ENCODE assay signal across 18 mouse cellular contexts in genomic region chr3:138001865-138002264, GRCm38 (mm10). TPM values are rescaled to one million over a fixed set of nuclear protein-coding genes. Genes with fewer than 3 reads are reported as not detected.
A peak's percentile ranks its signal among the peaks of the same experiment; 100 is the strongest.
DNase-seq lines count a peak whose midpoint lies in the region; ATAC-seq and TF ChIP-seq lines count a peak whose summit lies in the region.
"Had no signal": no experiment of that assay in that cellular context is flagged by ENCODE, and none has a peak within 500 bp of the region (broad histone marks: within the 10 kb centered on the region; RNA-seq: fewer than 3 reads in every experiment).

No protein-coding gene starts in this region.

- no peaks in the 10 kb centered on the region for H3K36me3 ChIP-seq in heart, embryonic 15.5 days
- no peaks in the 10 kb centered on the region for H3K36me3 ChIP-seq in intestine, embryonic 16.5 days (ENCODE audit: control insufficient read depth, insufficient read depth, low read length)
- no peaks in the 10 kb centered on the region for H3K36me3 ChIP-seq in forebrain, postnatal 0 days (ENCODE audit: insufficient read depth)
- H3K36me3 ChIP-seq: embryonic facial prominence, embryonic 12.5 days; kidney, embryonic 15.5 days; midbrain, embryonic 12.5 days had no signal

- H3K27ac ChIP-seq in heart, embryonic 15.5 days = peak overlapping the region; percentile 86
- H3K27ac ChIP-seq in intestine, embryonic 16.5 days (ENCODE audit: low read length) = peak overlapping the region; percentile 11; the same call in 1 of the 2 replicates
- no peak overlapping the region for H3K27ac ChIP-seq in forebrain, postnatal 0 days (ENCODE audit: low read depth, low read length)
- H3K27ac ChIP-seq: embryonic facial prominence, embryonic 12.5 days; kidney, embryonic 15.5 days; midbrain, embryonic 12.5 days had no signal

- ATAC-seq in heart, embryonic 15.5 days (replicated peaks; ENCODE audit: insufficient number of reproducible peaks, insufficient read depth, low FRiP score, low read depth) = no peak
- ATAC-seq in CD4-positive, CD25-positive, alpha-beta regulatory T cell, adult 4 months = peak; percentile 47
- ATAC-seq in intestine, embryonic 16.5 days = no peak
- no peak for ATAC-seq in forebrain, postnatal 0 days
- ATAC-seq: forebrain, embryonic 16.5 days had no signal

- intact Hi-C loops in heart, postnatal 10 days (cut with DNase I) = no loop called here

- WGBS in heart, embryonic 15.5 days = 53% methylated on average over 4 of the region's 4 CpGs
- 70% methylated on average over 4 of the region's 4 CpGs for WGBS in intestine, embryonic 16.5 days
- WGBS in forebrain, postnatal 0 days = 83% methylated on average over 4 of the region's 4 CpGs

- H3K4me1 ChIP-seq in heart, embryonic 15.5 days (replicated peaks) = peaks cover 55% of the 10 kb centered on the region
- H3K4me1 ChIP-seq in intestine, embryonic 16.5 days (ENCODE audit: control insufficient read depth, insufficient read depth, low read length) = peaks cover 3% of the 10 kb centered on the region; the same call in 1 of the 2 replicates
- no peaks in the 10 kb centered on the region for H3K4me1 ChIP-seq in forebrain, postnatal 0 days (ENCODE audit: insufficient read depth)

- H3K4me2 ChIP-seq in heart, embryonic 15.5 days = peak overlapping the region; percentile 56
- H3K4me2 ChIP-seq in intestine, embryonic 16.5 days (ENCODE audit: low read depth, low read length) = no peak overlapping the region
- H3K4me2 ChIP-seq in forebrain, postnatal 0 days (ENCODE audit: low read depth) = no peak overlapping the region
- H3K4me2 ChIP-seq: embryonic facial prominence, embryonic 12.5 days; kidney, embryonic 15.5 days; midbrain, embryonic 12.5 days had no signal

- no peaks in the 10 kb centered on the region for H3K27me3 ChIP-seq in heart, embryonic 15.5 days
- H3K27me3 ChIP-seq in intestine, embryonic 16.5 days (replicated peaks; ENCODE audit: control insufficient read depth, insufficient read depth, low read length) = no peaks in the 10 kb centered on the region
- H3K27me3 ChIP-seq in forebrain, postnatal 0 days (ENCODE audit: insufficient read depth, low read length) = no peaks in the 10 kb centered on the region
- H3K27me3 ChIP-seq: embryonic facial prominence, embryonic 12.5 days; kidney, embryonic 15.5 days; midbrain, embryonic 12.5 days had no signal

- peak overlapping the region; percentile 49; the same call in 1 of the 2 replicates for H3K9ac ChIP-seq in heart, embryonic 15.5 days
- H3K9ac ChIP-seq in intestine, embryonic 16.5 days (ENCODE audit: low read depth, low read length) = no peak overlapping the region
- no peak overlapping the region for H3K9ac ChIP-seq in forebrain, postnatal 0 days
- H3K9ac ChIP-seq: embryonic facial prominence, embryonic 12.5 days; kidney, embryonic 15.5 days; midbrain, embryonic 12.5 days had no signal

- no peak for DNase-seq in heart, postnatal 10 days
- peak; percentile 80 for DNase-seq in 416B (ENCODE audit: low read depth)
- no peak for DNase-seq in frontal cortex, postnatal 36 days (ENCODE audit: low spot score in 2 of 2)
- DNase-seq in forebrain, postnatal 0 days = no peak
- DNase-seq in ovary, postnatal 10 days (ENCODE audit: low spot score) = no peak
- DNase-seq: adrenal gland, postnatal 14 days; cerebellum, adult 18-20 months; cerebellum, postnatal 36 days; gastrocnemius, adult 2 months; heart, postnatal 14 days; thymus, postnatal 25 days had no signal

- H3K9me3 ChIP-seq in heart, embryonic 15.5 days (replicated peaks) = no peaks in the 10 kb centered on the region
- H3K9me3 ChIP-seq in intestine, embryonic 16.5 days (ENCODE audit: control insufficient read depth, low read length) = no peaks in the 10 kb centered on the region; the same call in 1 of the 2 replicates
- H3K9me3 ChIP-seq in forebrain, postnatal 0 days (ENCODE audit: low read length) = no peaks in the 10 kb centered on the region
- H3K9me3 ChIP-seq: midbrain, embryonic 12.5 days had no signal

- no peak for TF ChIP-seq CTCF in forebrain, postnatal 0 days (IDR thresholded peaks at IDR 0.05; ENCODE audit: low read depth)

- peak overlapping the region; percentile 38 for H3K4me3 ChIP-seq in heart, embryonic 15.5 days
- H3K4me3 ChIP-seq in intestine, embryonic 16.5 days (ENCODE audit: low read length) = no peak overlapping the region
- H3K4me3 ChIP-seq in forebrain, postnatal 0 days (ENCODE audit: low read depth, low read length) = no peak overlapping the region
- H3K4me3 ChIP-seq: embryonic facial prominence, embryonic 12.5 days; gastrocnemius, adult 2 months; kidney, embryonic 15.5 days; midbrain, embryonic 12.5 days had no signal

RNA-seq across cellular contexts. Expression of gene Dapp1, which starts 20.5 kb away (rescaled TPM):
- 18.4 TPM in 2 replicates for polyA plus RNA-seq in heart, embryonic 15.5 days (2015; fragmentation: Nextera tagmentation; extraction: Ambion mirVana)
- 1 to 10 TPM; 4.0 to 5.2 TPM for total RNA-seq in heart, postnatal 10 days (2021)
- polyA plus RNA-seq in CD4-positive, CD25-positive, alpha-beta regulatory T cell, adult 4 months (2017; shearing (Covaris generic)) = 10 to 100 TPM; 74.5 to 78.4 TPM
- polyA plus RNA-seq in intestine, embryonic 16.5 days (2015; fragmentation: Nextera tagmentation; extraction: Ambion mirVana) = 35.8 and 41.6 TPM in 2 replicates
- 4.3 and 4.9 TPM in 2 replicates for total RNA-seq in forebrain, postnatal 0 days (2014; rRNA removed)
- polyA plus RNA-seq in forebrain, postnatal 0 days (2015; fragmentation: Nextera tagmentation; extraction: Ambion mirVana) = 2.8 and 3.3 TPM in 2 replicates
